Mouse (Mus musculus) duodenum, adult 2 months (tissue): Measurements from ENCODE around the gene Zfp108. TPM values are rescaled to one million over a fixed set of nuclear protein-coding genes. Genes with fewer than 3 reads are reported as not detected.

Experiments used
- polyA plus RNA-seq: library from polyadenylated mRNA; depleted of rRNA; stranded (reverse); fragments of >200 nt; gene quantifications from 2 replicates; pipeline ENCODE4 v1.2.3, GENCODE M21; 2012; ENCODE audit warnings: low replicate concordance; rRNA removed

The Zfp108 gene
- 0.18 and 0.21 TPM in 2 replicates for polyA plus RNA-seq

GRCm38 (mm10) chr7:24254633-24255474 lies at the start of gene Zfp108:
Gene Zfp108 (plus strand): TSS chr7:24254794.

DNA sequence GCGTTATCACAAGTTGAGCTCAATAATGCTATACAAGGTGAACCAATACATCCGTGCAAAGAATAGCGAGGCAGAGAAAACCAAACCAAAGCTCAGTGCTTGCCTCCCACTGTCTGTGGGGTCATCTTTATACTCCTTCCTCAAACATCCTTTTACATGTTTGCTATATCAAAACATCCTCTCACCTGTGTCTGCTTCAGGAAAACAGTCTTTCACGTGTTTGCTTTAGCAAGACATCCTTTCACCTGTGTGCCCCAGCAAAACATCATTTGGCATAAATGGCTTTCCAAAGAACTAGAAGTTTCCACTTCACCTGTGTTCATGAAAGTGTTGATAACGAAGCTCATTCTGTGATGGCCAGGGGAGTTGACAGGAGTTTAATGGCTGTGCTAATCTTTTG lies 43.3 kb upstream of the Zfp108 start, which contains the start of gene Zfp111:
Gene Zfp111, minus strand, starts transcription at position 101 of the 400 bp plus-strand sequence.

GRCm38 (mm10) chr7:24237040-24237791 lies 17.4 kb upstream of the Zfp108 start, which contains the start of gene Zfp109:
Gene Zfp109 (minus strand): TSS chr7:24237560.

GRCm38 (mm10) chr7:24270288-24270672 lies 15.7 kb downstream of the Zfp108 start, which contains the start of gene Zfp93:
Gene Zfp93 (plus strand): TSS chr7:24270420.

GRCm38 (mm10) chr7:24300771-24301282 lies 46.2 kb downstream of the Zfp108 start, which contains the start of gene Zfp61:
Gene Zfp61 (minus strand): TSS chr7:24301232.

Other genes starting within 250 kb of the Zfp108 start
- not detected in 2 replicates for gene Vmn1r183, start 201.5 kb upstream of the Zfp108 start, polyA plus RNA-seq
- gene Zfp180, start 172.9 kb upstream of the Zfp108 start, polyA plus RNA-seq: 2.8 and 4.6 TPM in 2 replicates
- 0.46 and 1.2 TPM in 2 replicates for gene Zfp112, start 142.5 kb upstream of the Zfp108 start, polyA plus RNA-seq
- gene Zfp235, start 120.6 kb upstream of the Zfp108 start, polyA plus RNA-seq: 1.8 and 2.4 TPM in 2 replicates
- gene Zfp114, start 79.7 kb upstream of the Zfp108 start, polyA plus RNA-seq: 0.08 TPM in 1 of 2 replicates, not detected in the other
- 0.23 and 0.29 TPM in 2 replicates for gene Zfp111, start 43.4 kb upstream of the Zfp108 start, polyA plus RNA-seq
- gene Zfp109, start 17.2 kb upstream of the Zfp108 start, polyA plus RNA-seq: 0.11 and 0.27 TPM in 2 replicates
- 0.74 and 0.91 TPM in 2 replicates for gene Zfp93, start 15.6 kb downstream of the Zfp108 start, polyA plus RNA-seq
- 1.0 and 1.4 TPM in 2 replicates for gene Zfp61, start 46.4 kb downstream of the Zfp108 start, polyA plus RNA-seq
- gene Zfp94, start 61.9 kb downstream of the Zfp108 start, polyA plus RNA-seq: 0.83 and 4.3 TPM in 2 replicates
- gene Tescl, start 79.1 kb downstream of the Zfp108 start, polyA plus RNA-seq: not detected in 2 replicates
- not detected in 2 replicates for gene Lypd5, start 94.4 kb downstream of the Zfp108 start, polyA plus RNA-seq
- 84.7 and 88.4 TPM in 2 replicates for gene Kcnn4, start 115.5 kb downstream of the Zfp108 start, polyA plus RNA-seq
- gene Smg9, start 144.8 kb downstream of the Zfp108 start, polyA plus RNA-seq: 49.3 and 58.7 TPM in 2 replicates
- 0.07 and 0.47 TPM in 2 replicates for gene Irgc1, start 197.5 kb downstream of the Zfp108 start, polyA plus RNA-seq
- gene Plaur, start 207.7 kb downstream of the Zfp108 start, polyA plus RNA-seq: 7.9 and 12.8 TPM in 2 replicates
- 2.1 and 3.5 TPM in 2 replicates for gene Cadm4, start 227.2 kb downstream of the Zfp108 start, polyA plus RNA-seq